Mouse (Mus musculus) limb, embryonic 11.5 days (tissue): Measurements from ENCODE around the gene Hspa12a. TPM values are rescaled to one million over a fixed set of nuclear protein-coding genes. Genes with fewer than 3 reads are reported as not detected.
A peak's percentile ranks its signal among the peaks of the same experiment; 100 is the strongest.

Source experiments
- ATAC-seq: fragments of 200-750 bp; cut with Nextera tagmentation; 2 replicates; pipeline ENCODE4 v1.8.0; 2017; ENCODE audit warnings: low read depth; ENCODE audit not compliant: insufficient number of reproducible peaks, low FRiP score, low TSS enrichment
- DNase-seq: peaks from one replicate; pipeline ENCODE4 v3.0.0-alpha.2; 2015; ENCODE audit warnings: low spot score
- H3K27ac ChIP-seq: fragments of 300-500 bp; sonication (generic); replicated peaks from 2 replicates; pipeline ENCODE4 v1.5.1; 2014; ENCODE audit warnings: low read depth, mild to moderate bottlenecking, low read length
- H3K27me3 ChIP-seq: fragments of 300-500 bp; sonication (generic); 2 replicates; pipeline ENCODE4 v1.6.1; 2014; ENCODE audit warnings: mild to moderate bottlenecking, low read length, mixed read lengths; ENCODE audit not compliant: control insufficient read depth, insufficient read depth
- H3K36me3 ChIP-seq: fragments of 300-500 bp; sonication (generic); 2 replicates; pipeline ENCODE4 v1.6.1; 2014; ENCODE audit warnings: mild to moderate bottlenecking, low read length, moderate library complexity, mixed read lengths; ENCODE audit not compliant: control insufficient read depth, insufficient read depth
- H3K4me1 ChIP-seq: fragments of 300-500 bp; sonication (generic); 2 replicates; pipeline ENCODE4 v1.6.1; 2014; ENCODE audit warnings: low read length, mixed read lengths; ENCODE audit not compliant: control insufficient read depth, insufficient read depth
- H3K4me2 ChIP-seq: fragments of 300-500 bp; sonication (generic); 2 replicates; pipeline ENCODE4 v1.6.1; 2014; ENCODE audit warnings: low read depth, mild to moderate bottlenecking, moderate library complexity; ENCODE audit not compliant: severe bottlenecking
- H3K4me3 ChIP-seq: fragments of 300-500 bp; sonication (generic); 2 replicates; pipeline ENCODE4 v1.5.1; 2014; ENCODE audit warnings: low read depth, low read length
- H3K9ac ChIP-seq: fragments of 300-500 bp; sonication (generic); 2 replicates; pipeline ENCODE4 v1.6.1; 2014; ENCODE audit warnings: mild to moderate bottlenecking, low read length
- H3K9me3 ChIP-seq: fragments of 300-500 bp; sonication (generic); 2 replicates; pipeline ENCODE4 v1.6.1; 2016; ENCODE audit warnings: low read length; ENCODE audit not compliant: control insufficient read depth
- WGBS: fragments of 180-500 bp; shearing (Covaris S2); extraction: QIAGEN DNeasy Blood & Tissue Kit; methylation state at CpG from one replicate; pipeline ENCODE4 v1.1.7; 2014; 5-methylcytosine and 5-hydroxymethylcytosine counted together
- polyA plus RNA-seq: library from polyadenylated mRNA; unstranded; fragments of >200 nt; fragmentation: Nextera tagmentation; extraction: Ambion mirVana; gene quantifications from 2 replicates; pipeline ENCODE4 v1.2.1, GENCODE M21; 2014

The Hspa12a gene
- polyA plus RNA-seq, 1 experiment from 2014 or later, result 3.0 TPM

- Histone ChIP-seq H3K36me3 (no peaks in the 10 kb centered on the region), H3K9me3 (no peaks in the 10 kb centered on the region), H3K4me1 (peaks cover 19% of the 10 kb centered on the region), H3K4me2 (no peak overlapping the region), H3K9ac (no peak overlapping the region), H3K27ac (no peak overlapping the region), H3K4me3 (no peak overlapping the region), H3K27me3 (peaks cover 4% of the 10 kb centered on the region; the same call in 1 of the 2 replicates)
- ATAC-seq (no peak), DNase-seq (peak; percentile 40)
- WGBS, result 21% methylated on average over 13 of the region's 13 CpGs
Measured at GRCm38 (mm10) chr19:58970826-58971225, 27.4 kb upstream of the Hspa12a start.

- no peaks in the 10 kb centered on the region for H3K9me3 ChIP-seq
- no peak overlapping the region for H3K4me2 ChIP-seq
- no peak overlapping the region for H3K27ac ChIP-seq
- WGBS, result 33% methylated on average over 15 of the region's 15 CpGs
- H3K4me1 ChIP-seq, result peaks cover 19% of the 10 kb centered on the region
- peaks cover 4% of the 10 kb centered on the region; the same call in 1 of the 2 replicates for H3K27me3 ChIP-seq
- no peak overlapping the region for H3K4me3 ChIP-seq
- no peak for ATAC-seq
- H3K36me3 ChIP-seq, result no peaks in the 10 kb centered on the region
- H3K9ac ChIP-seq, result no peak overlapping the region
- no peak for DNase-seq
Measured at GRCm38 (mm10) chr19:58968731-58969506, 25.5 kb upstream of the Hspa12a start.

- WGBS, result 35% methylated on average over 8 of the region's 8 CpGs
Measured at GRCm38 (mm10) chr19:58963011-58963410, 19.6 kb upstream of the Hspa12a start.

GRCm38 (mm10) chr19:58954779-58955178, 11.3 kb upstream of the Hspa12a start:
- 93% methylated on average over 8 of the region's 8 CpGs for WGBS
- Histone ChIP-seq H3K27ac (no peak overlapping the region), H3K27me3 (no peaks in the 10 kb centered on the region), H3K4me2 (no peak overlapping the region), H3K9ac (no peak overlapping the region), H3K4me3 (no peak overlapping the region), H3K4me1 (no peaks in the 10 kb centered on the region), H3K9me3 (no peaks in the 10 kb centered on the region), H3K36me3 (no peaks in the 10 kb centered on the region)
- ATAC-seq (no peak), DNase-seq (no peak)

More at GRCm38 (mm10) chr19:58963011-58963410, 19.6 kb upstream of the Hspa12a start:
- H3K27ac ChIP-seq, result no peak overlapping the region
- no peaks in the 10 kb centered on the region for H3K4me1 ChIP-seq
- H3K9ac ChIP-seq, result no peak overlapping the region
- H3K36me3 ChIP-seq, result no peaks in the 10 kb centered on the region
- H3K9me3 ChIP-seq, result no peaks in the 10 kb centered on the region
- DNase-seq (no peak), ATAC-seq (no peak)
- H3K4me3 ChIP-seq, result no peak overlapping the region
- no peak overlapping the region for H3K4me2 ChIP-seq
- peaks cover 3% of the 10 kb centered on the region; the same call in 1 of the 2 replicates for H3K27me3 ChIP-seq

DNA sequence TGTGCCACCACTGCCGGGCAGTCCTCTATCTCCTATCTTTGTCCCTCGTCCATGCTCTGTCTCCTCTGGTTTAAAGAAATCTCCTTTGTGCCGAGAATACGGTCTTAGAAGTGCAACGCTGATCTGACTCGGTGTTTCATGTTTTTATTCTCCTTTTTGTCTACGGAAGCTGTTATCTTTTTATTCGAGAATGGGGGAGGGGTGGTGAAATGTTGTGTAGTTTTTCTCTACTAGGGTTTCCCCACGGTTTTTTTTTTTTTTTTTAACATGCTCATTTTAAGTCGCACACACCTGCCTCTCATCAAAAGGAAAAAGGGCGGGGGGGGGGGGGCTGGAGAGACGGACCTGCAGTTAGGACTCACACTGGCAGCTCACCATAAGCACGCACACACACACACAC, 8.8 kb upstream of the Hspa12a start:
- Histone ChIP-seq H3K36me3 (no peaks in the 10 kb centered on the region), H3K9me3 (no peaks in the 10 kb centered on the region), H3K9ac (no peak overlapping the region), H3K27me3 (no peaks in the 10 kb centered on the region), H3K4me2 (no peak overlapping the region), H3K27ac (no peak overlapping the region), H3K4me1 (no peaks in the 10 kb centered on the region), H3K4me3 (no peak overlapping the region)
- 72% methylated on average over 12 of the region's 13 CpGs for WGBS
- DNase-seq (no peak), ATAC-seq (no peak)

GRCm38 (mm10) chr19:58951521-58951920, 8.1 kb upstream of the Hspa12a start:
- DNase-seq, result no peak
- Histone ChIP-seq H3K9ac (no peak overlapping the region), H3K4me3 (no peak overlapping the region), H3K27ac (no peak overlapping the region), H3K4me2 (no peak overlapping the region), H3K27me3 (no peaks in the 10 kb centered on the region), H3K4me1 (no peaks in the 10 kb centered on the region), H3K36me3 (no peaks in the 10 kb centered on the region), H3K9me3 (no peaks in the 10 kb centered on the region)
- ATAC-seq, result no peak
- 76% methylated on average over 3 of the region's 3 CpGs for WGBS

- Histone ChIP-seq H3K27me3 (no peaks in the 10 kb centered on the region), H3K4me2 (no peak overlapping the region), H3K27ac (no peak overlapping the region), H3K9me3 (no peaks in the 10 kb centered on the region), H3K4me1 (peaks cover 3% of the 10 kb centered on the region; the same call in 1 of the 2 replicates), H3K4me3 (no peak overlapping the region), H3K36me3 (no peaks in the 10 kb centered on the region), H3K9ac (no peak overlapping the region)
- WGBS, result 91% methylated on average over 7 of the region's 7 CpGs
- DNase-seq, result no peak
- ATAC-seq, result no peak
Measured at GRCm38 (mm10) chr19:58945959-58946358, 2.5 kb upstream of the Hspa12a start.

DNA sequence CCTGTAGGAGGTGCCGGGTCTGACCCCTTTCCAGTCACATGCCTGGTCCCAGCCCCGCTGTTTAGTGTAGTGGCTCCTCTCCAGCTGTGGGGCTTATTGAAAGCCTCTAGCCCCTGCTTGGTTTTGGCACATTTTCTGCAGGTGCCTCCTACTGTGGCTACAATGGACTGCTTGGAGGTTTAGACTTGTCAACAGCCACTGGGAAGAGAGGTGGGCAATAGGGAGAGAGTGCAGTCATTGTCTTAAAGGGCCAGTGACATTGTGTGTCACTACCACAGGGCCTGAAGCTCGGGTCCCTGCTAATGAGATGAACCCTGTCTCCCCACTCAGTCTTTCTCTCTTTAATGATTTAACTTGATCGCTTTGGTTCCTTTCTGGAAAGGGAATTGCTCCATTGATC, 10.4 kb downstream of the Hspa12a start:
- H3K36me3 ChIP-seq, result no peaks in the 10 kb centered on the region
- H3K4me1 ChIP-seq, result peaks cover 17% of the 10 kb centered on the region
- no peak overlapping the region for H3K4me3 ChIP-seq
- H3K9ac ChIP-seq, result no peak overlapping the region
- no peaks in the 10 kb centered on the region for H3K9me3 ChIP-seq
- ATAC-seq (no peak), DNase-seq (no peak)
- 15% methylated on average over 4 of the region's 4 CpGs for WGBS
- H3K27me3 ChIP-seq, result peaks cover 15% of the 10 kb centered on the region
- H3K27ac ChIP-seq, result no peak overlapping the region
- H3K4me2 ChIP-seq, result no peak overlapping the region
